Mouse (Mus musculus) lung, adult 2 months (tissue): ENCODE results near the gene Thrb.

ENCODE experiments used
- CTCF ChIP-seq: fragments of 200-500 bp; IDR thresholded peaks from 2 replicates; pipeline ENCODE4 v1.5.1; 2011; ENCODE audit warnings: mild to moderate bottlenecking, low read length, control low read depth; ENCODE audit not compliant: insufficient read depth
- POLR2A ChIP-seq: fragments of 200-500 bp; IDR thresholded peaks from 2 replicates; pipeline ENCODE4 v1.6.1; 2011; ENCODE audit warnings: low read depth, mild to moderate bottlenecking, control low read depth, low read length, borderline replicate concordance; ENCODE audit errors: extremely low read depth

GRCm38 (mm10) chr14:17822754-17823153 is 162.7 kb downstream of the Thrb start:
- TF ChIP-seq CTCF (no peak), POLR2A (no peak)
